Mouse (Mus musculus) embryonic facial prominence, embryonic 11.5 days (tissue): Measurements from ENCODE around the gene Xrcc5. TPM values are rescaled to one million over a fixed set of nuclear protein-coding genes. Genes with fewer than 3 reads are reported as not detected.

Experiments used
- ATAC-seq: fragments of 200-750 bp; cut with Nextera tagmentation; replicated peaks from 2 replicates; pipeline ENCODE4 v1.8.0; 2017; ENCODE audit warnings: low read depth; ENCODE audit not compliant: insufficient number of reproducible peaks, low FRiP score, low TSS enrichment
- DNase-seq: peaks from one replicate; pipeline ENCODE4 v3.0.0-alpha.2; 2015; ENCODE audit warnings: low spot score
- H3K27ac ChIP-seq: fragments of 300-500 bp; sonication (generic); replicated peaks from 2 replicates; pipeline ENCODE4 v1.5.1; 2014; ENCODE audit warnings: mild to moderate bottlenecking, low read depth, low read length, control low read depth
- H3K27me3 ChIP-seq: fragments of 300-500 bp; sonication (generic); 2 replicates; pipeline ENCODE4 v1.6.1; 2014; ENCODE audit warnings: mild to moderate bottlenecking, low read length, moderate library complexity, mixed read lengths; ENCODE audit not compliant: control insufficient read depth, insufficient read depth
- H3K36me3 ChIP-seq: fragments of 300-500 bp; sonication (generic); replicated peaks from 2 replicates; pipeline ENCODE4 v1.6.1; 2014; ENCODE audit warnings: low read depth, mild to moderate bottlenecking, low read length, moderate library complexity, mixed read lengths; ENCODE audit not compliant: control insufficient read depth, insufficient read depth
- H3K4me1 ChIP-seq: fragments of 300-500 bp; sonication (generic); 2 replicates; pipeline ENCODE4 v1.6.1; 2014; ENCODE audit warnings: low read length, mixed read lengths; ENCODE audit not compliant: control insufficient read depth, insufficient read depth
- H3K4me2 ChIP-seq: fragments of 300-500 bp; sonication (generic); 2 replicates; pipeline ENCODE4 v1.6.1; 2014; ENCODE audit warnings: low read depth, mild to moderate bottlenecking, control low read depth, low read length, moderate library complexity
- H3K4me3 ChIP-seq: fragments of 300-500 bp; sonication (generic); 2 replicates; pipeline ENCODE4 v1.5.1; 2014; ENCODE audit warnings: low read depth, low read length, control low read depth
- H3K9ac ChIP-seq: fragments of 300-500 bp; sonication (generic); replicated peaks from 2 replicates; pipeline ENCODE4 v1.6.1; 2014; ENCODE audit warnings: mild to moderate bottlenecking, control low read depth, low read length
- H3K9me3 ChIP-seq: fragments of 300-500 bp; sonication (generic); replicated peaks from 2 replicates; pipeline ENCODE4 v1.6.1; 2016; ENCODE audit warnings: mild to moderate bottlenecking, low read length, inconsistent platforms, mixed read lengths; ENCODE audit not compliant: control insufficient read depth
- WGBS: fragments of 180-500 bp; shearing (Covaris S2); extraction: QIAGEN DNeasy Blood & Tissue Kit; methylation state at CpG from one replicate; pipeline ENCODE4 v1.1.7; 2014; 5-methylcytosine and 5-hydroxymethylcytosine counted together
- polyA plus RNA-seq: library from polyadenylated mRNA; unstranded; fragments of >200 nt; fragmentation: Nextera tagmentation; extraction: Ambion mirVana; gene quantifications from 2 replicates; pipeline ENCODE4 v1.2.1, GENCODE M21; 2014

The Xrcc5 gene
- polyA plus RNA-seq, 1 experiment from 2014 or later, result 77.8 TPM

DNA sequence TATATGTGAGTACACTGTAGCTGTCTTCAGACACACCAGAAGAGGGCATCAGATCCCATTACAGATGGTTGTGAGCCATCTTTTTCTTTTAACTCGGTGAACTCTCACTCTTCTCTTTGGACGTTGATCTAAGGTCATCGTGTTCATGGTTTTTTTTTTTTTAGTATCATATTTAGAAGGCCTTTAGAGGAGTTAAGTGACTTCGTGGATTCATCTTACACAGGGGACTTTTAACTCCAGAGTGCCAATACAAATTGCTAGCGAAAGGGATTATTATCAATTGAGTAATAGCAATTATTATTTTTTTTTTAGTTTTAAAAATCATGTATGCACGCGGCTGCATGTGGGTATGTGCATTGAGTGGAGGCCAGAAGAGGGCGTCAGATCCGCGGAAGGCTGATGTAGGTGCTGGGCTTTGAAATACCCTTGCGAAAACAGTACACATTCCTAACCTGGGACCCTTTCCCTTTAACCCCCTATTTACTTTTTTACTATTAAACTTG lies 491 bp upstream of the Xrcc5 start:
- ATAC-seq (peak; percentile 74), DNase-seq (no peak)

DNA sequence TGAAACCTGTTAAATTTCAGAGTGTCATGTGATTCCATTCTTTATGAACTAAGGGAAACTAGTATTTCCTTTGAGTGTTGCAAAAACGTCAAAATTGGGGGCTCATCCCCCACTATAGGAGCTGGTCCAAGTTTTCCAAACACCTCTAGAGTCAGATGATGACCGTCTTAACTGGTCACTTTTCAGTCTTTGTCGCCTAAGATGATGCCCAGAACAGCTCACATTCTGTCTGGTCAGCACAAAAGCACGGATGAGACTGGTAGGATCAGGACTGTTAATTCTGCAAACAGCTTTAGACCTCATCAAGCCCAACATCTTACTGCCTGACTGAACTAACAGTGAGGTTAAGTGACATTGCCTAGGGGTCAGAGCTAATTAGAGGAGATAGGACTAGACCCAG lies 1.7 kb downstream of the Xrcc5 start:
- ATAC-seq (no peak), DNase-seq (peak; percentile 3)
- Histone ChIP-seq H3K4me2 (no peak overlapping the region), H3K4me3 (no peak overlapping the region), H3K9me3 (no peaks in the 10 kb centered on the region), H3K36me3 (no peaks in the 10 kb centered on the region; the same call in 1 of the 2 replicates), H3K4me1 (no peaks in the 10 kb centered on the region), H3K9ac (no peak overlapping the region), H3K27me3 (no peaks in the 10 kb centered on the region), H3K27ac (no peak overlapping the region)
- WGBS, result 58% methylated on average over 4 of the region's 4 CpGs

More for the DNA sequence above, 491 bp upstream of the Xrcc5 start:
- Histone ChIP-seq H3K27ac (peak overlapping the region; percentile 58; the same call in 1 of the 2 replicates), H3K9me3 (no peaks in the 10 kb centered on the region), H3K27me3 (no peaks in the 10 kb centered on the region), H3K9ac (peak overlapping the region; percentile 62), H3K36me3 (no peaks in the 10 kb centered on the region; the same call in 1 of the 2 replicates), H3K4me1 (no peaks in the 10 kb centered on the region), H3K4me3 (peak overlapping the region; percentile 50), H3K4me2 (peak overlapping the region; percentile 36)
- WGBS, result 4% methylated on average over 11 of the region's 11 CpGs

DNA sequence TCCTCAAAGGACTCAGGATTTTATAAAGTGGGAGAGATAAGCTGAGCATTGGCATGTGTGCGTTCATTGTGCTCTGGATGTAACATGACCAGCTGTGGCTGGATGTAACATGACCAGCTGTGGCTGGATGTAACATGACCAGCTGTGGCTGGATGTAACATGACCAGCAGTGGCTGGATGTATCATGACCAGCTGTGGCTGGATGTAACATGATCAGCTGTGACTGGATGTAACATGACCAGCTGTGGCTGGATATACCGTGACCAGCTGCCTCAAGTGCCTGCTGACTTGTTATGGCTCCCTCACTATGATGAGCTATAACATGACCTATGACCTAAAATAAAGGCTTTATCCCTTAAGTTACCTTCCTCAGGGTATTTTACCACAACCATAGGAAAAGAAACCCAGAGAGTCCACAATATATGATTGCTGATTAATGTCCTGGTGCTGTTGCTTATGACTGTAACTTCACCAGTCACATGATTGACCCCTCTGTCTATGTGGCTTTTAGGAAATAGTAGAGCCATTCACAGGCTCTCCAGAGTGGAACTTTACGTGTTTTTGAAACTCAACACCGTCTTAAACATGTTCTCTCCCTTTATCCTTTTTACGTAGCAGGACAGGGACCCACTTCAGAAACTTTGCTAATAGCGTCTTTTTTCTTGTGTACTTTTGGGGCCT lies 2.7 kb downstream of the Xrcc5 start:
- 42% methylated on average over 6 of the region's 6 CpGs for WGBS
- Histone ChIP-seq H3K4me2 (no peak overlapping the region), H3K4me1 (no peaks in the 10 kb centered on the region), H3K36me3 (no peaks in the 10 kb centered on the region; the same call in 1 of the 2 replicates), H3K9ac (no peak overlapping the region), H3K9me3 (no peaks in the 10 kb centered on the region), H3K27me3 (no peaks in the 10 kb centered on the region), H3K27ac (no peak overlapping the region), H3K4me3 (no peak overlapping the region)
- peak; percentile 78 for DNase-seq
- 0 out of 2 replicates have a peak, but pooled peaks have one; percentile 32 for ATAC-seq

DNA sequence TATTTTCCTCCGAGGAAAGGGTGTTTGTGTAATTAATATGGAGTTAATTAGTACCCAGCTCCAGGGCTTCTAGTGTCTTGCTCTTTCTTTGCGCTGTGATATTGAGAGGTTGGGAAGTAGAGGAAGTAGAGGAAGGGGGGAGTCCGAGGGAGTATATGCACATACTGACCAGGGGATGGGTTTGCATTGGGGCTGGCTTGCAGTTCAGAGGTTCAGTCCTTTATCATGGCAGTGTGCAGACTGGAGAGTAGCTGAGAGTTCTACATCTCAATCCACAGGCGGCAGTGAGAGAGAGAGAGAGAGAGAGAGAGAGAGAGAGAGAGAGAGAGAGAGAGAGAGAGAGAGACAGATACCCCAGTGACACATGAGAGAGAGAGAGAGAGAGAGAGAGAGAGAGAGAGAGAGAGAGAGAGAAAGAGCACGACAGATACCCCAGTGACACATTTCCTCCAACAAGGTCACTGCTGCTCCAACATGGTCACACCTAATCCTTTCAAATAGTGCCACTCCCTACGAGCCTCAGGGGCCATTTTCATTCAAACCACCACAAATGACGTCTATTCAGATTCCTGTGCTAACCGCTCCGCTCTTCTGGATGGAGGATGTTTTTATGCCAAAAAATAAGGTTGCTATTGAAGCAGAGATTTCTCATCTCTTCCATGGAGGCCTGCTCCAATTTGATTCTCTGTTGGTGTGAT lies 5.6 kb downstream of the Xrcc5 start:
- Histone ChIP-seq H3K4me1 (no peaks in the 10 kb centered on the region), H3K36me3 (no peaks in the 10 kb centered on the region; the same call in 1 of the 2 replicates), H3K9me3 (no peaks in the 10 kb centered on the region), H3K27me3 (no peaks in the 10 kb centered on the region), H3K27ac (no peak overlapping the region), H3K9ac (no peak overlapping the region), H3K4me3 (no peak overlapping the region), H3K4me2 (no peak overlapping the region)
- ATAC-seq (no peak), DNase-seq (no peak)
- WGBS, result 83% methylated on average over 9 of the region's 9 CpGs

DNA sequence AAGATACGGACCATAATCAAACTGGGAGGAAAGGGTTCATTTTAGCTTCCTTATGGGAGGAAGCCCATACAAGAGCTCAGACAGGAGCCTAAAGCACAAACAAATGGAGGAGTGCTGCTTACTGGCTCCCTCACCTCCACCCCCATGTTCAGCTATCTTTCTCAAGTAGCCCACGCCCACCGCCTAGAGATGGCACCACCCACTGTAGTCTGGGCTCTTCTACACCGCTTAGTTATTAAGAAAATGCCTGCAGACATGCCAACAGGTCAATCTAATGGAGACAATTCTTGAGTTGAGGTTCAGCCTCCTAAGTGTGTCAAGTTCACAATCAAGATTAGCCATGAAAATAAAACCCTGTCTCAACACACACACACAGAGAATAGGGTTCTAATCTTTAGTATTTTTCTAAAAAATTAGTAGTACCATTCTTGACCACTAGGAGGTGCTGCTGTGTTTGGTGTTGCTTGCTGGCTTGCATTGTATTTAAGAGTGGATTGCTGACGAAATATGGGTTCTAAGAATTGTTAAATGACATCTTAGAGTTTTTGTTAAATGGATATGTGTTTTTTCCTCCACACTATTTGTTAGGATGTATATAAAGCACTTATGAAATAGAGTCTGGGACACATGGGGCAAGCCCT lies 6.3 kb downstream of the Xrcc5 start:
- Histone ChIP-seq H3K9me3 (no peaks in the 10 kb centered on the region), H3K36me3 (no peaks in the 10 kb centered on the region; the same call in 1 of the 2 replicates), H3K4me1 (no peaks in the 10 kb centered on the region), H3K4me2 (no peak overlapping the region), H3K27ac (no peak overlapping the region), H3K9ac (no peak overlapping the region), H3K4me3 (no peak overlapping the region), H3K27me3 (no peaks in the 10 kb centered on the region)
- WGBS, result 79% methylated on average over 5 of the region's 5 CpGs
- DNase-seq, result peak; percentile 74
- ATAC-seq, result no peak

- Histone ChIP-seq H3K4me3 (no peak overlapping the region), H3K4me2 (no peak overlapping the region), H3K36me3 (peaks cover 3% of the 10 kb centered on the region; the same call in 1 of the 2 replicates), H3K9me3 (no peaks in the 10 kb centered on the region), H3K9ac (no peak overlapping the region), H3K4me1 (no peaks in the 10 kb centered on the region), H3K27ac (no peak overlapping the region), H3K27me3 (no peaks in the 10 kb centered on the region)
- ATAC-seq, result no peak
- no peak for DNase-seq
- 77% methylated on average over 4 of the region's 4 CpGs for WGBS
Observed at GRCm38 (mm10) chr1:72315447-72315846, 8.2 kb downstream of the Xrcc5 start.

DNA sequence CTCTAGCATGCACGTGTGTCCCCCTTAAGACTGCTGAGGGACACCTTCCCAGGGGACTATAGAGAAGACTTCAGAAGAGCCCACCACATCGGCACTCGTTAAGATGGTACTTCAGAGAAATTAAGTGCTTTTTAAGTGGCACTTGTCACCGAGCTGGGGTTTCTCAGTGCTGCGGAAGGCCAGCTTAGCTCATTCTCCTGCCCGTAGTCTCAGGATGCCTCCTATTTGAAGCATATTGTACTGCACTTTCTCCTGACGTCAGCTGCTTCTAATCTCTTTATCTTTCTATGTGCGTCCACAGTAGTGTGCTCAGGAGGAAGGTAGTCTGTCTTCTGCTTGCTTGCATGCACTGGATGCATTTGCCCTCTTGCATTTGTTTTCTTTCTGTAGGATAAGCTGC lies 9.2 kb downstream of the Xrcc5 start:
- H3K9me3 ChIP-seq, result no peaks in the 10 kb centered on the region
- 73% methylated on average over 8 of the region's 8 CpGs for WGBS
- peaks cover 8% of the 10 kb centered on the region; the same call in 1 of the 2 replicates for H3K36me3 ChIP-seq
- no peaks in the 10 kb centered on the region for H3K27me3 ChIP-seq
- no peak for ATAC-seq
- H3K4me3 ChIP-seq, result no peak overlapping the region
- no peak overlapping the region for H3K27ac ChIP-seq
- no peak for DNase-seq
- H3K4me2 ChIP-seq, result no peak overlapping the region
- no peaks in the 10 kb centered on the region for H3K4me1 ChIP-seq
- no peak overlapping the region for H3K9ac ChIP-seq
